Mouse (Mus musculus) CD4-positive helper T cell, adult 2 months (primary cell): Measurements from ENCODE around the gene Ttc4.

Experiments
- DNase-seq: peaks from one replicate; pipeline ENCODE4 v3.0.0-alpha.2; 2012; ENCODE audit warnings: low read depth, missing footprints, low spot score

Ttc4 gene

GRCm38 (mm10) chr4:106678442-106679118 is at the start of gene Ttc4:
Gene Ttc4, minus strand, starts transcription at chr4:106678944.
- peak; percentile 95 for DNase-seq

GRCm38 (mm10) chr4:106720631-106721030 is 41.9 kb upstream of the Ttc4 start:
- no peak for DNase-seq

- DNase-seq, result no peak
Observed at GRCm38 (mm10) chr4:106713622-106714021, 34.9 kb upstream of the Ttc4 start.

GRCm38 (mm10) chr4:106708408-106708807 is 29.7 kb upstream of the Ttc4 start:
- DNase-seq, result peak; percentile 54

GRCm38 (mm10) chr4:106707957-106708356 is 29.2 kb upstream of the Ttc4 start:
- no peak for DNase-seq

GRCm38 (mm10) chr4:106705096-106705665 is 26.4 kb upstream of the Ttc4 start:
- no peak for DNase-seq

- no peak for DNase-seq
Observed at GRCm38 (mm10) chr4:106704416-106704815, 25.7 kb upstream of the Ttc4 start.

- DNase-seq, result no peak
Observed at GRCm38 (mm10) chr4:106703956-106704355, 25.2 kb upstream of the Ttc4 start.

GRCm38 (mm10) chr4:106700798-106701197 is 22.1 kb upstream of the Ttc4 start:
- DNase-seq, result no peak

- peak; percentile 18 for DNase-seq
Observed at GRCm38 (mm10) chr4:106699989-106700388, 21.2 kb upstream of the Ttc4 start.

GRCm38 (mm10) chr4:106693841-106694430 is 15.2 kb upstream of the Ttc4 start:
- DNase-seq, result no peak

- DNase-seq, result no peak
Observed at GRCm38 (mm10) chr4:106688636-106689296, 10.0 kb upstream of the Ttc4 start.

GRCm38 (mm10) chr4:106680955-106681354 is 2.2 kb upstream of the Ttc4 start:
- DNase-seq, result no peak

GRCm38 (mm10) chr4:106679152-106679551 is 408 bp upstream of the Ttc4 start:
- DNase-seq, result no peak

GRCm38 (mm10) chr4:106676749-106677148 is 2.0 kb downstream of the Ttc4 start:
- no peak for DNase-seq

GRCm38 (mm10) chr4:106666546-106666945 is 12.2 kb downstream of the Ttc4 start:
- no peak for DNase-seq

GRCm38 (mm10) chr4:106665673-106666072 is 13.1 kb downstream of the Ttc4 start:
- DNase-seq, result no peak

GRCm38 (mm10) chr4:106665269-106665668 is 13.5 kb downstream of the Ttc4 start:
- DNase-seq, result no peak

GRCm38 (mm10) chr4:106664697-106665096 is 14.0 kb downstream of the Ttc4 start:
- no peak for DNase-seq

GRCm38 (mm10) chr4:106663956-106664470 is 14.7 kb downstream of the Ttc4 start:
- DNase-seq, result no peak

GRCm38 (mm10) chr4:106655681-106656080 is 23.1 kb downstream of the Ttc4 start:
- no peak for DNase-seq

- no peak for DNase-seq
Observed at GRCm38 (mm10) chr4:106653051-106653450, 25.7 kb downstream of the Ttc4 start.
